Mouse (Mus musculus) heart, embryonic 10.5 days (tissue): Measurements from ENCODE around the gene Ndfip2. TPM values are rescaled to one million over a fixed set of nuclear protein-coding genes. Genes with fewer than 3 reads are reported as not detected.

Source experiments
- DNase-seq: peaks from one replicate; pipeline ENCODE4 v3.0.0-alpha.2; 2017; ENCODE audit warnings: low spot score
- H3K27ac ChIP-seq: fragments of 300-500 bp; sonication (generic); 2 replicates; pipeline ENCODE4 v1.5.1; 2016; ENCODE audit warnings: mild to moderate bottlenecking
- H3K27me3 ChIP-seq: fragments of 300-500 bp; sonication (generic); 2 replicates; pipeline ENCODE4 v1.6.1; 2016; ENCODE audit warnings: mild to moderate bottlenecking; ENCODE audit not compliant: poor library complexity, insufficient read depth, severe bottlenecking
- H3K36me3 ChIP-seq: fragments of 300-500 bp; sonication (generic); 2 replicates; pipeline ENCODE4 v1.6.1; 2016; ENCODE audit warnings: mild to moderate bottlenecking, moderate library complexity
- H3K4me1 ChIP-seq: fragments of 300-500 bp; sonication (generic); 2 replicates; pipeline ENCODE4 v1.6.1; 2016; ENCODE audit warnings: mild to moderate bottlenecking
- H3K4me3 ChIP-seq: fragments of 300-500 bp; sonication (generic); 2 replicates; pipeline ENCODE4 v1.5.1; 2016; ENCODE audit warnings: mild to moderate bottlenecking, moderate library complexity
- H3K9me3 ChIP-seq: fragments of 300-500 bp; sonication (generic); 2 replicates; pipeline ENCODE4 v1.6.1; 2016; ENCODE audit warnings: mild to moderate bottlenecking, moderate library complexity
- WGBS: fragments of 180-500 bp; shearing (Covaris S2); methylation state at CpG from one replicate; pipeline ENCODE4 v1.1.7; 2016; 5-methylcytosine and 5-hydroxymethylcytosine counted together
- polyA plus RNA-seq: library from polyadenylated mRNA; unstranded; fragments of >200 nt; fragmentation: Nextera tagmentation; extraction: Ambion mirVana; gene quantifications from 2 replicates; pipeline ENCODE4 v1.2.1, GENCODE M21; 2016

Ndfip2 gene
- polyA plus RNA-seq = 53.7 and 55.1 TPM in 2 replicates

- under 1% methylated on average over 61 of the region's 70 CpGs for WGBS
- Histone ChIP-seq H3K27ac (peak within 1 kb of the TSS; percentile 94), H3K9me3 (no peaks in the 10 kb centered on the region), H3K4me3 (peak within 1 kb of the TSS; percentile 91), H3K27me3 (no peaks in the 10 kb centered on the region), H3K36me3 (no peaks in the 10 kb centered on the region), H3K4me1 (no peaks in the 10 kb centered on the region)
- DNase-seq = peak; percentile 86
Measured at GRCm38 (mm10) chr14:105258379-105259034, at the start of gene Ndfip2. Gene Ndfip2 (plus strand): TSS chr14:105258573.

- H3K4me1 ChIP-seq = no peaks in the 10 kb centered on the region
- H3K27me3 ChIP-seq = no peaks in the 10 kb centered on the region
- H3K4me3 ChIP-seq = no peak overlapping the region
- 79% methylated on average over 9 of the region's 9 CpGs for WGBS
- no peaks in the 10 kb centered on the region for H3K9me3 ChIP-seq
- H3K27ac ChIP-seq = no peak overlapping the region
- no peaks in the 10 kb centered on the region for H3K36me3 ChIP-seq
- DNase-seq = no peak
Measured at GRCm38 (mm10) chr14:105219525-105220376, 38.6 kb upstream of the Ndfip2 start.

GRCm38 (mm10) chr14:105222240-105222639 lies 36.1 kb upstream of the Ndfip2 start:
- WGBS = 74% methylated on average over 4 of the region's 4 CpGs
- no peak for DNase-seq
- no peaks in the 10 kb centered on the region for H3K4me1 ChIP-seq

GRCm38 (mm10) chr14:105225790-105226189 lies 32.6 kb upstream of the Ndfip2 start:
- no peaks in the 10 kb centered on the region for H3K27me3 ChIP-seq
- DNase-seq = no peak
- no peak overlapping the region for H3K27ac ChIP-seq
- H3K9me3 ChIP-seq = no peaks in the 10 kb centered on the region
- H3K36me3 ChIP-seq = no peaks in the 10 kb centered on the region
- no peak overlapping the region for H3K4me3 ChIP-seq
- no peaks in the 10 kb centered on the region for H3K4me1 ChIP-seq
- WGBS = 79% methylated on average over 4 of the region's 4 CpGs

More at GRCm38 (mm10) chr14:105222240-105222639, 36.1 kb upstream of the Ndfip2 start:
- Histone ChIP-seq H3K27me3 (no peaks in the 10 kb centered on the region), H3K27ac (no peak overlapping the region), H3K4me3 (no peak overlapping the region), H3K36me3 (no peaks in the 10 kb centered on the region), H3K9me3 (no peaks in the 10 kb centered on the region)

- Histone ChIP-seq H3K27ac (no peak overlapping the region), H3K36me3 (no peaks in the 10 kb centered on the region), H3K27me3 (no peaks in the 10 kb centered on the region), H3K4me3 (no peak overlapping the region), H3K4me1 (no peaks in the 10 kb centered on the region), H3K9me3 (no peaks in the 10 kb centered on the region)
- 33% methylated on average over 6 of the region's 6 CpGs for whole genome bisulfite sequencing
- no peak for DNase-seq
Measured at GRCm38 (mm10) chr14:105232421-105232820, 26.0 kb upstream of the Ndfip2 start.

- no peaks in the 10 kb centered on the region for H3K4me1 ChIP-seq
- 77% methylated on average over 4 of the region's 4 CpGs for WGBS
- no peaks in the 10 kb centered on the region for H3K36me3 ChIP-seq
- DNase-seq = no peak
- H3K4me3 ChIP-seq = no peak overlapping the region
- H3K27me3 ChIP-seq = no peaks in the 10 kb centered on the region
- no peak overlapping the region for H3K27ac ChIP-seq
- H3K9me3 ChIP-seq = no peaks in the 10 kb centered on the region
Measured at GRCm38 (mm10) chr14:105236596-105236995, 21.8 kb upstream of the Ndfip2 start.

- WGBS = 69% methylated on average over 9 of the region's 9 CpGs
- no peak overlapping the region for H3K4me3 ChIP-seq
- H3K27ac ChIP-seq = no peak overlapping the region
- no peak for DNase-seq
- no peaks in the 10 kb centered on the region for H3K36me3 ChIP-seq
- no peaks in the 10 kb centered on the region for H3K4me1 ChIP-seq
- H3K27me3 ChIP-seq = no peaks in the 10 kb centered on the region
- H3K9me3 ChIP-seq = no peaks in the 10 kb centered on the region
Measured at GRCm38 (mm10) chr14:105237736-105238135, 20.6 kb upstream of the Ndfip2 start.

- WGBS = 78% methylated on average over 5 of the region's 5 CpGs
- Histone ChIP-seq H3K36me3 (no peaks in the 10 kb centered on the region), H3K9me3 (no peaks in the 10 kb centered on the region), H3K27me3 (no peaks in the 10 kb centered on the region), H3K27ac (no peak overlapping the region), H3K4me1 (no peaks in the 10 kb centered on the region), H3K4me3 (no peak overlapping the region)
- DNase-seq = no peak
Measured at GRCm38 (mm10) chr14:105238450-105239038, 19.8 kb upstream of the Ndfip2 start.

- DNase-seq = no peak
- H3K9me3 ChIP-seq = no peaks in the 10 kb centered on the region
- H3K27me3 ChIP-seq = no peaks in the 10 kb centered on the region
- no peak overlapping the region for H3K4me3 ChIP-seq
- WGBS = 78% methylated on average over 10 of the region's 10 CpGs
- H3K36me3 ChIP-seq = no peaks in the 10 kb centered on the region
- no peak overlapping the region for H3K27ac ChIP-seq
- H3K4me1 ChIP-seq = no peaks in the 10 kb centered on the region
Measured at GRCm38 (mm10) chr14:105240120-105240519, 18.3 kb upstream of the Ndfip2 start.

- H3K4me3 ChIP-seq = no peak overlapping the region
- H3K36me3 ChIP-seq = no peaks in the 10 kb centered on the region
- no peaks in the 10 kb centered on the region for H3K27me3 ChIP-seq
- WGBS = 86% methylated on average over 7 of the region's 7 CpGs
- DNase-seq = no peak
- H3K9me3 ChIP-seq = no peaks in the 10 kb centered on the region
- no peaks in the 10 kb centered on the region for H3K4me1 ChIP-seq
- no peak overlapping the region for H3K27ac ChIP-seq
Measured at GRCm38 (mm10) chr14:105243805-105244443, 14.4 kb upstream of the Ndfip2 start.

- DNase-seq = no peak
- no peak overlapping the region for H3K4me3 ChIP-seq
- no peaks in the 10 kb centered on the region for H3K9me3 ChIP-seq
- H3K4me1 ChIP-seq = no peaks in the 10 kb centered on the region
- no peaks in the 10 kb centered on the region for H3K36me3 ChIP-seq
- H3K27ac ChIP-seq = no peak overlapping the region
- no peaks in the 10 kb centered on the region for H3K27me3 ChIP-seq
Measured at GRCm38 (mm10) chr14:105251038-105251437, 7.3 kb upstream of the Ndfip2 start.

- DNase-seq = no peak
- H3K4me1 ChIP-seq = no peaks in the 10 kb centered on the region
- H3K9me3 ChIP-seq = no peaks in the 10 kb centered on the region
- WGBS = 65% methylated on average over 7 of the region's 7 CpGs
- no peaks in the 10 kb centered on the region for H3K36me3 ChIP-seq
- no peaks in the 10 kb centered on the region for H3K27me3 ChIP-seq
- no peak overlapping the region for H3K27ac ChIP-seq
- no peak overlapping the region for H3K4me3 ChIP-seq
Measured at GRCm38 (mm10) chr14:105253304-105253703, 5.1 kb upstream of the Ndfip2 start.

GRCm38 (mm10) chr14:105254401-105254800 lies 4.0 kb upstream of the Ndfip2 start:
- no peaks in the 10 kb centered on the region for H3K27me3 ChIP-seq
- H3K9me3 ChIP-seq = no peaks in the 10 kb centered on the region
- 84% methylated on average over 5 of the region's 5 CpGs for WGBS
- no peak overlapping the region for H3K4me3 ChIP-seq
- no peak overlapping the region for H3K27ac ChIP-seq
- H3K36me3 ChIP-seq = no peaks in the 10 kb centered on the region
- DNase-seq = no peak
- no peaks in the 10 kb centered on the region for H3K4me1 ChIP-seq
